Mouse (Mus musculus) lung, postnatal 0 days (tissue): ENCODE measurements around the gene Scamp4.

Source experiments
- CTCF ChIP-seq: IDR thresholded peaks from 2 replicates; pipeline ENCODE4 v1.5.1; 2016; ENCODE audit warnings: antibody characterized with exemption, mild to moderate bottlenecking
- EP300 ChIP-seq: IDR thresholded peaks from 2 replicates; pipeline ENCODE4 v1.6.1; 2016; ENCODE audit warnings: antibody characterized with exemption, mild to moderate bottlenecking, control low read depth

DNA sequence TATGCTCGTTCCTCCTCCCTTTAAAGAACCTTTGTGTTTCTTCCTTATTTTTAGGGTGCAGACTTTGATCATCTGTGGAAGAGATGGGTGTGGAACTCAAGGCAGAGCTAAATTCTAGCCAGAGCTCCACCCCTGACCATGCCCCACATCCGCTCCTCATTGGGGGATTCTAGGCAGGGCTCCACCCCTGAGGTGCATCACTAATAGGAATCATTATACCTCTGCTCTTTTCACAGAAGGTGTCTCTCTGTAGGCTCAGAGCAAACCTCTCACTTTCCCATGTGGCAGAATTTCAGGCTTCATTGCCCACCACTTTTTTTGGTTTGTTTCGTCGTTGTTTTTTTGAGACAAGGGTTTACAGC lies 56.1 kb downstream of the Scamp4 start:
- no peak for TF ChIP-seq CTCF
- TF ChIP-seq EP300 = no peak
